Mouse (Mus musculus) lung, postnatal 4 days (tissue): ENCODE measurements around the gene Arl4d.

ENCODE experiments used
- DNase-seq, 2 experiments: peaks; one replicate each; pipeline ENCODE4 v3.0.0; 2021

Gene Arl4d

GRCm38 (mm10) chr11:101679907-101680306, 14.6 kb downstream of the Arl4d start:
- peak; percentile 55 to 73 for DNase-seq

DNA sequence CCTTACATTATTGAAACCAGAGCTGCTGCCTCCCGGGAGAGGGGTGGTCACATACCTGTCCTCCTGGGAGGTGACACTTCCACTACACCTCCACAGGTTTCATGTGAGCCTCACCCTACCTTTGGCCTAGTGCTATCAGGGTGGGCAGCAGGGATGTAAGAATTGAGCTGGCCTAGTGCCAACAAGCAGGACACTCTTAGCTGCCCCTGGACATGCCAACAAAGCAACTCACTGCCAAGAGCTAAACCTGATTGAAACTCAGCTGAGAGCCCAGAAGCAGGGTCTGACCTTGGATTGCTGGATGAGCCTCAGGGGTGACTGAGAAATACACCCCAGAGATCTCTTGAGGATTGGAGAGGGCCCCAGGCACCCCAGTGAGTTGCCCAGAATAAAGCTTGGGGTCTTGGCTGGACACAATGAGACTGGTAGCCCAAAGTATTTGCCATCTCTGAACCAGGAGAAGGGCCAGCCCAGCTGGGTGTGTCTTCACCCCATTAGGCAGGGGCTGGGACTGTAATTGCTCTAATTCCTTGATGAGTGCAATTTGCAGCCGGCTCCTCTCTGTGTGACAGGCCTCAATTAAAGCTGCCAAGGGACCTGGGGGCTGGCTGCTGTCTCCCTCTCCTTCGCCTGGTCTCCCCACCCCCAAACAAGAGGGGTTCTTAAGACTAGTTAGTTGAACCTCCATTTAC, 15.4 kb downstream of the Arl4d start:
- peak in 1 of 2 experiments; percentile 21 for DNase-seq

DNA sequence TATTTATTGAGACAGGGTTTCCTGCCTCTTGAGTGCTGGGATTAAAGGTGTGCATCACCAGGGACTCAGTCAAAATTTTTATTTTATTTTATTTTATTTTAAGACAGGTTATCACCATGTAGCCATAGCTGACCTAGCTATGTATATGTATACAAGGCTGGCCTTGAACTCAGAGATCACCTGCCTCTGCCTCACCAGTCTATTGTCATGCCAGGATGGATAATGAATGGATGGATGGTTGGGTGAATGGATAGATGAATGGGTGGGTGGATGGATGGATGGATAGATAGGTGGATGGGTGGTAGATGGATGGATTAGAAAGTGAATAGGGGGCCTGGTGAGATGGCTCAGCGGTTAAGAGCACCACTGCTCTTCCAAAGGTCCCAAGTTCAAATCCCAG, 16.6 kb downstream of the Arl4d start:
- no peak for DNase-seq

DNA sequence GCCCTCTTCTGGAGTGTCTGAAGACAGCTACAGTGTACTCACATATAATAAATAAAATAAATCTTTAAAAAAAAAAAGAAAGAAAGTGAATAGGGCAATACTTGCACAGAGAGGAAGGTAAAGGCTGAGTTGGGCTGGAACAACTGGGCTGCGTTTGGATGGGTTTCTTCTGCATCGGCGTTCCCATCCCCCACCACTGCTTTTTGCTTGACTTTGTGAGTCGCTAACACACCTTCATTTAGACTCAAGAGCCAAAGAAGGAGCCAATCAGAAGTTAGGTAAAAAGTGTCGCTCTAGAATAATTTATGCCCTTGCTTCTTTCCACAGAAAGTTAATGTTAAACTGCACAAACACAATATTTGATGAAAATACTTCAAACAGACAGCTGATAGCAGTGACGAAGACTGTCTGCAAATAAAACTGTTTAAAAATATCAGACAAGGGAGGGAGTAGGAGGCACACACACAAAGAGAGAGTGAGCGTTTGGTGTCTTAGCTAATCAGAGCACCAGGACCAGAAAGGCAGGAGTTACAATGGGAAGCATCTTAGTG, 17.1 kb downstream of the Arl4d start:
- DNase-seq: no peak

GRCm38 (mm10) chr11:101687351-101688301, 22.3 kb downstream of the Arl4d start:
- DNase-seq: peak; percentile 60 to 77

DNA sequence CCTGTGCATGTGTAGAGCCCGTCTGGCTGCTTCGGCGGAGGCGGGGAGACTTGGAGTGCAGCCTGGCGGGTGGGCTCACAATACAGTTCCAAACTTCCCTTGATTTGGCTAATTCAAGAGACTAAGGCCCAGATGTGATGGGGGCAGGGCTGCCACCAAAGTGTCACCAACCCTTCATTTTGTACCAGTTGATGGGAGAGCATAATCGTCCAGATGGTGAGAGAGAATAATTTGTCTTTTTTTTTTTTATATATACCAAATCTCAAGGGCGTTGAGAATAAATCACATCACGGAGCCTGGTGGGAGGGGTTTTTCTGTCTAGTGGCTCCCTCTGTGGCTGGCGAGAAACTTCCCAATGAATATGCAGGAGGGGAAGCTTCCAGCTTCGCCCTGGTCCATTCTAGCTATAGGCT, 24.4 kb downstream of the Arl4d start:
- no peak for DNase-seq

DNA sequence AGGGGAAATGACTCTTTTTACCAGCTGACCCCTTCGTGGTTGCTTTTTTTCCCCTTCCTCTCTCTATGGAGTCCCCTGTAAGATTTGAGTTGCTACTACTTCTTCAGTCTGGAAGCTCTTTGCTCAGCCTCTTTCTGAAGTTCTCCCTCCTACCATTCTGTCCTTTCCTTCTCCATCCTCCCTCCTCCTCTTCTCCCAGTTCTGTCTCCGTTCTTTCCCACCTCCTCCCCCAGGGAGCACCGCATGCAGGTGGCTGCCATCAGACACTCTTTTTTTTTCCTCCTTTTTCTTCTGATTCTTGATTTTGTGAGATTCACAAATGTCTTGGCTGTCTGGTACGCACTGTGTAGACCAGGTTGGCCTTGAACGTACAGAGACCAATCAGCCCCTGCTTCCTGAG, 25.0 kb downstream of the Arl4d start:
- no peak for DNase-seq

GRCm38 (mm10) chr11:101695906-101696661, 30.7 kb downstream of the Arl4d start:
- DNase-seq: peak; percentile 51 to 53

- no peak for DNase-seq
Observed at GRCm38 (mm10) chr11:101697156-101697861, 32.0 kb downstream of the Arl4d start.

DNA sequence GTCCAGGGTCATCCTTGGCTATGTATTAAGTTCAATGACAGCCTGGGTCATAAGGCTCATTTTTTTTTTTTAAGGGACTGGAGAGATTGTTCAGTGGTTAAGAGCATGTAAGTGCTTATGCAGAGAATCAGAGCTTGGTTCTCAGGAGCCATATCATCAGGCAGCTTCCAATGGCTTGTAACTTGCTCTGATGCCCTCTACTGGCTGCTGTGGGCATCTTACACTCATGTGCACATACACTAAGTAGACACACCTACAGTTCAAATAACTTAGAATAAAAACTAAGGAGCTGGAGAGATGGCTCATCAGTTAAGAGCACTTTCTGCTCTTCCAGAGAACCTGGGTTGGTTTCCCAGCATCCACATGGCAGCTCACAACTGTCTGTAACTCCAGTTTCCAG, 32.8 kb downstream of the Arl4d start:
- DNase-seq: no peak

- no peak for DNase-seq
Observed at GRCm38 (mm10) chr11:101699556-101699955, 34.2 kb downstream of the Arl4d start.

DNA sequence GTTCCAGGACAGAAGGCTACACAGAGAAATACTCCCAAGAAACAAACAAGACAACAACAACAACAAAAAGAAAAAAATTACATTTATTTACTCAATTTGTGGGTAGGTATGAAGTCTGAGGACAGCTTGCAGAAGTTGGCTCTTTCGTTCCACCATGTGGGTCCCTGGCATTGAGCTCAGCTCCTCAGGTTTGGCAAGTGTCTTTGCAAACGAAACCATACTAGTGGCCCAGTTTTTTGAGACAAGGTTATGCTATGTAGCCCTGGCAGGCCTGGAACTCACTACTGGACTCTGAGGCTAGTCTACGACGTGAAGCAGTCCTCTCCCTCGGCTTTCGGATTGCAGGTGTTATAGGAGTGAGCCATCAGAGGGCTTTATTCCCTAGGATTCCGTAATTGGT, 34.6 kb downstream of the Arl4d start:
- no peak for DNase-seq

- DNase-seq: peak; percentile 55 to 64
Observed at GRCm38 (mm10) chr11:101700446-101700845, 35.1 kb downstream of the Arl4d start.

- no peak for DNase-seq
Observed at GRCm38 (mm10) chr11:101704081-101704480, 38.7 kb downstream of the Arl4d start.

GRCm38 (mm10) chr11:101706764-101707448, 41.6 kb downstream of the Arl4d start:
- DNase-seq: no peak

DNA sequence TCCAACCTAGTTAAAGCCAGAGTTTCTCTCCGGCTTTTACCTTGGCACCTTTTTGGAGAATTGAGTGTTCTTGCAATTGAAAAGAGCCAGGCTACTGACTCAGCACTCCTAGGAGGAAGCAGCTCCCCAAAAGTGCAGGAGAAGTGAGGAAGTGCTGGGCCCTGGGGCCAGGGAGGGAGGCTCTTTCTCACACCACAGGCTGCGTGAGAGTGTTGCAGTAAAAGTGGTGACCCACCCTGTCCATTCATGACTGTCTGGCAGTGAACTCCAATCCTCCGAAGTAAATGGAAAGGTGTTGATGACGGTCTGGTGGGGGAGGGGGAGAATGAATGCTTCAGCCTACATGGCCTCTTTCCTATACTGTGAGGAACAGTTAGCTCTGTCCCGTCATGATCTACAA, 43.1 kb downstream of the Arl4d start:
- DNase-seq: no peak

GRCm38 (mm10) chr11:101712811-101713210, 47.5 kb downstream of the Arl4d start:
- no peak for DNase-seq

DNA sequence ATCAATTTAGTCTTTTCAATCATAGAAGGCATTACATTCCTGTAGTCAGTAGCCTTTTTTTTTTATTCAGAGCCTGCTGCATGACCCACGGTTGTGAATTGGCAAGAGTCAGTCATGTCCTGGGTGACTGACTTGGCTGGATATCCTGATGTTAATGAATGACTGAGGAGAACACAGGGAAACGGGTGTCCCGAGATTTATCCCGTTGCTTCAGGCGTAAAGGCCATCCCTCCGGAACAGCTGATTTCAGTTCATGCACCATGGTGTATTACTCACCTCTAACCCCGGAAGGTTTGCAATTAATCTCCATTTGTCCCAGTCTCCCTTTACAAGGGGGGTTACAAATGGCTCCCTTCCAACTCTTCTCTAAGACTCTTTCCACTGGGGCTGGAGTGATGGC, 48.7 kb downstream of the Arl4d start:
- no peak for DNase-seq
